Mouse (Mus musculus) hindbrain, embryonic 14.5 days (tissue): Measurements from ENCODE around the gene Smg1. TPM values are rescaled to one million over a fixed set of nuclear protein-coding genes. Genes with fewer than 3 reads are reported as not detected.
A peak's percentile ranks its signal among the peaks of the same experiment; 100 is the strongest.

Experiments
- ATAC-seq: fragments of 200-750 bp; cut with Nextera tagmentation; 2 replicates; pipeline ENCODE4 v1.8.0; 2017; ENCODE audit warnings: moderate number of reproducible peaks, mild to moderate bottlenecking, moderate TSS enrichment, moderate library complexity; ENCODE audit not compliant: low FRiP score
- DNase-seq: peaks from one replicate; pipeline ENCODE4 v3.0.0-alpha.2; 2015; ENCODE audit warnings: low spot score
- H3K27ac ChIP-seq: fragments of 300-500 bp; sonication (generic); 2 replicates; pipeline ENCODE4 v1.5.1; 2014; ENCODE audit warnings: mild to moderate bottlenecking, moderate library complexity
- H3K27me3 ChIP-seq: fragments of 300-500 bp; sonication (generic); 2 replicates; pipeline ENCODE4 v1.6.1; 2014; ENCODE audit warnings: mild to moderate bottlenecking, low read length, mixed read lengths; ENCODE audit not compliant: control insufficient read depth, insufficient read depth
- H3K36me3 ChIP-seq: fragments of 300-500 bp; sonication (generic); replicated peaks from 2 replicates; pipeline ENCODE4 v1.6.1; 2014; ENCODE audit not compliant: control insufficient read depth, insufficient read depth
- H3K4me1 ChIP-seq: fragments of 300-500 bp; sonication (generic); replicated peaks from 2 replicates; pipeline ENCODE4 v1.6.1; 2014; ENCODE audit warnings: antibody characterized with exemption, low read length, mixed read lengths; ENCODE audit not compliant: control insufficient read depth, insufficient read depth
- H3K4me2 ChIP-seq: fragments of 300-500 bp; sonication (generic); replicated peaks from 2 replicates; pipeline ENCODE4 v1.6.1; 2014; ENCODE audit warnings: mild to moderate bottlenecking, moderate library complexity
- H3K4me3 ChIP-seq: fragments of 300-500 bp; sonication (generic); replicated peaks from 2 replicates; pipeline ENCODE4 v1.5.1; 2014; ENCODE audit warnings: mild to moderate bottlenecking, low read length
- H3K9ac ChIP-seq: fragments of 300-500 bp; sonication (generic); 2 replicates; pipeline ENCODE4 v1.6.1; 2014
- H3K9me3 ChIP-seq: fragments of 300-500 bp; sonication (generic); 2 replicates; pipeline ENCODE4 v1.6.1; 2016; ENCODE audit warnings: low read length; ENCODE audit not compliant: control insufficient read depth
- WGBS: fragments of 180-500 bp; shearing (Covaris S2); extraction: QIAGEN DNeasy Blood & Tissue Kit; methylation state at CpG from one replicate; pipeline ENCODE4 v1.1.7; 2014; 5-methylcytosine and 5-hydroxymethylcytosine counted together
- polyA plus RNA-seq: library from polyadenylated mRNA; unstranded; fragments of >200 nt; fragmentation: Nextera tagmentation; extraction: Ambion mirVana; gene quantifications from 2 replicates; pipeline ENCODE4 v1.2.1, GENCODE M21; 2014

Gene Smg1
- polyA plus RNA-seq, 1 experiment from 2014 or later = 28.6 TPM

DNA sequence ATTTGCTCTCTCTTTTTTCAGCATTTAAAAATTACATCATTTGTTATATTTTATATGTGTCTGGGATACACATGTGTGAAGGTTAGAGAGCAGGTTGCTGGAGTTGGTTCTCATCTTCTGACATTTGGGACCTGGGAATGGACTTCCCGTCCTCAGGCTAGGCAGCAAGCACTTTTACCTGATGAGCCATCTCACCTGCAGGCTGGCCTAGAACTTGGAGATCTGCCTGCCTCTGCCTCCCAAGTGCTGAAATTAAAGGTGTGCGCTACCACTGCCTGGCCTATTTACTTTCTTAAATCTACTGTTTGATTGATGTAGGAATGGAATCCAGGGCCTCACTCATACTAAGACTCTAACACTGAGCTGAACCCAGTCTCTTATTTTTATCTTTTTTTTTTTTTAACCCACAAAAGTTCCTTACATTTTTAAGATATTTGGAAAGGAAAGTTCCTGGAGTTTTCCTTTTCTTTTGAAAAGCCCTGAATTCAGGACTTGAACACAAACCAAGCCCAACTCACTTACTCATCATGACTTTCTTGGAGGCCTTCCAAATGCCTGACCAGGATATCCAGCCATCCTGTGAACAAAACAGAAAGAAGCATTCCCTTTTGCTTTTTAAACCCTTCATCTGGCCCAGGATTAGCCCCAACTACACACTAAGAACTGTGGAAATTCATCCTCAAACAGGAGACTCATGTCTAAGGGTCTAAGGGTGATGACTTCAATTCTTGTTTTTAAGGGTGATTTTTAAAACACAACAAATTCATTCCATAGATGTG is 8.1 kb upstream of the Smg1 start:
- Histone ChIP-seq H3K4me2 (no peak overlapping the region), H3K27ac (no peak overlapping the region), H3K9ac (no peak overlapping the region), H3K4me3 (no peak overlapping the region), H3K36me3 (no peaks in the 10 kb centered on the region), H3K9me3 (no peaks in the 10 kb centered on the region), H3K4me1 (peaks cover 5% of the 10 kb centered on the region; the same call in 1 of the 2 replicates), H3K27me3 (no peaks in the 10 kb centered on the region)
- ATAC-seq = no peak
- DNase-seq = no peak
- WGBS = 96% methylated on average over 2 of the region's 2 CpGs

DNA sequence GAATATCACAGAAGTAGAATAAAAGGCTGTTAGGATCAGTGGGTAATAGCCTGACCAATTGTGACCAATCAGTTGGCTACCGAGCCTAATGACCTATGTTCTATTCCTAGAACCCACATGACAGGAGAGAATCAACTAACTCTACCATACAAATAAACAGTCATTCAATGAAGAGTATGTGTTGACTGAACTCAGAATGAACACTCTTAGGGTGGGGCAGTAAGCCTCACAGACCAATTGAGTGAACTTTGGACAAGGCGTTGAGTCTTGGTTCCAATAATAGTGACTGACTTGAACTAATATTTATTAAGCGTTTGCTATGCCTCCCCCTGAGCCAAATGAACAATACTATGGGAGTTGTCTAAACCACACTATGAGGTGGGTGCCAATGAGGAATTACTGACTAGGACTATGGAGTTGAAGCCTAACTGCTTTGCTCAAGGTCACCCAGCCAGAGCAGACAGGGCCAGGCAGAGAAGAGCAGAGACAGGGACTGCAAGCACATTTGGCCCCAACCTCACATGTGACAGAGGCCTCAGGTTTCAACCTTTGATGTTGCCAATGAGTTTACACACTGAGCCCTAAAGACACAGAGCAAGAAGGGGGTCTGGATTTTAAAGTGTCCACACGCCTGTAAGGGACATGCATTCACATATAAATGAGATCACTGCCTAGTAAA is 7.2 kb upstream of the Smg1 start:
- Histone ChIP-seq H3K9ac (no peak overlapping the region), H3K27ac (no peak overlapping the region), H3K4me3 (no peak overlapping the region), H3K4me1 (peaks cover 5% of the 10 kb centered on the region; the same call in 1 of the 2 replicates), H3K36me3 (no peaks in the 10 kb centered on the region), H3K27me3 (no peaks in the 10 kb centered on the region), H3K9me3 (no peaks in the 10 kb centered on the region), H3K4me2 (no peak overlapping the region)
- ATAC-seq = no peak
- no peak for DNase-seq
- 91% methylated on average over 4 of the region's 4 CpGs for WGBS

DNA sequence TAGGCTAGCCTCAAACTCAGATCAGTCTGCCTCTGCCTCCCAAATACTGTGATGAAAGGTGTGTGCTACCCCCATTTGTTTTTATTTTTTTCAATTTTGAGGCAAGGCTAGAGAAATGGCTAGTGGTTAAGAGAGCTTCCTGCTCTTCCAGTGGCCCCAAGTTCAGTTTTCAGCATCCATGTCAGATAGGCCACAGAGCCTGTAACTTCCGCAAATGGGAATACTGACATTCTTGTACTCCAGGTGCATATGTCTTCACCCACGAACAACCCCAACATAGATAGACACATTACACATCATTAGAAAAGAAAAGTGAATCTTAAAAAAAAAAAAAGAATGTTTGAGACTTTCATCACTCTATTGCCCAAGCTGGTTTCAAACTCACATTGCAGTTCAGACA is 6.1 kb upstream of the Smg1 start:
- WGBS = 94% methylated on average over 2 of the region's 2 CpGs
- Histone ChIP-seq H3K9me3 (no peaks in the 10 kb centered on the region), H3K27me3 (no peaks in the 10 kb centered on the region), H3K4me3 (no peak overlapping the region), H3K9ac (no peak overlapping the region), H3K36me3 (no peaks in the 10 kb centered on the region), H3K4me1 (peaks cover 3% of the 10 kb centered on the region; the same call in 1 of the 2 replicates), H3K27ac (no peak overlapping the region), H3K4me2 (no peak overlapping the region)
- ATAC-seq (no peak), DNase-seq (no peak)

- WGBS = 88% methylated on average over 8 of the region's 8 CpGs
- no peak overlapping the region for H3K9ac ChIP-seq
Measured at GRCm38 (mm10) chr7:118248069-118248468, 4.6 kb upstream of the Smg1 start.

GRCm38 (mm10) chr7:118245260-118245659 is 1.8 kb upstream of the Smg1 start:
- Histone ChIP-seq H3K36me3 (no peaks in the 10 kb centered on the region), H3K4me1 (peaks cover 18% of the 10 kb centered on the region), H3K9ac (no peak overlapping the region), H3K27ac (no peak overlapping the region), H3K4me3 (no peak overlapping the region), H3K4me2 (no peak overlapping the region), H3K27me3 (no peaks in the 10 kb centered on the region), H3K9me3 (no peaks in the 10 kb centered on the region)
- WGBS = 98% methylated on average over 3 of the region's 3 CpGs
- DNase-seq = no peak
- ATAC-seq = no peak

More at GRCm38 (mm10) chr7:118248069-118248468, 4.6 kb upstream of the Smg1 start:
- Histone ChIP-seq H3K27me3 (no peaks in the 10 kb centered on the region), H3K36me3 (no peaks in the 10 kb centered on the region), H3K27ac (no peak overlapping the region), H3K4me2 (no peak overlapping the region), H3K4me3 (no peak overlapping the region), H3K4me1 (no peaks in the 10 kb centered on the region), H3K9me3 (no peaks in the 10 kb centered on the region)
- no peak for ATAC-seq
- no peak for DNase-seq

GRCm38 (mm10) chr7:118242911-118243412 is 508 bp downstream of the Smg1 start:
- DNase-seq (peak; percentile 35), ATAC-seq (peak; percentile 46)
- H3K27me3 ChIP-seq = no peaks in the 10 kb centered on the region
- H3K9me3 ChIP-seq = no peaks in the 10 kb centered on the region
- 1% methylated on average over 49 of the region's 50 CpGs for WGBS
- peak overlapping the region; percentile 98 for H3K4me3 ChIP-seq
- peaks cover 18% of the 10 kb centered on the region for H3K4me1 ChIP-seq
- H3K36me3 ChIP-seq = no peaks in the 10 kb centered on the region
- peak overlapping the region; percentile 91 for H3K4me2 ChIP-seq
- peak overlapping the region; percentile 92 for H3K27ac ChIP-seq
- peak overlapping the region; percentile 96 for H3K9ac ChIP-seq

GRCm38 (mm10) chr7:118242309-118242708 is 1.2 kb downstream of the Smg1 start:
- Histone ChIP-seq H3K4me1 (peaks cover 18% of the 10 kb centered on the region), H3K4me2 (peak overlapping the region; percentile 91), H3K4me3 (peak overlapping the region; percentile 98), H3K27ac (0 out of 2 replicates have a peak overlapping the region, but pooled peaks have one; percentile 92), H3K9ac (peak overlapping the region; percentile 96), H3K9me3 (no peaks in the 10 kb centered on the region), H3K36me3 (no peaks in the 10 kb centered on the region), H3K27me3 (no peaks in the 10 kb centered on the region)
- DNase-seq (no peak), ATAC-seq (no peak)
- WGBS = 26% methylated on average over 6 of the region's 6 CpGs

DNA sequence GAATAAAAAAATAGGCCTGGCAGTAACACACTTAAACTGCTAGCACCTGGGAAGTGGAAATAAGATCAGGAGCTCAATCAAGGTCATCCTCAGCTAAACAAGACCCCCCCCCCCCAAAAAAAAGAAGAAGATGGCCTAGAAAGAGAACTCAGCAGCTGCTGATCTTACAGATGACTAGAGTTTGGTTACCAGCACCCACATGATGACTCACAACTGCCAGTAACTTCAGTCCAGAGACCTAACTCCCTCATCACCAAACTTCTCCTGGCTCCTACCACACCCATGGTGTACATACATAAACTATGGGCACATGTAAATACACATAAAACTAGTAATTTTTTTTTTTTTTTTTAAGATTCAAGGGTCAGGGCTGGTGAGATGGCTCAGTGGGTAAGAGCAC is 3.1 kb downstream of the Smg1 start:
- DNase-seq = no peak
- no peaks in the 10 kb centered on the region for H3K36me3 ChIP-seq
- no peaks in the 10 kb centered on the region for H3K9me3 ChIP-seq
- no peak overlapping the region for H3K27ac ChIP-seq
- ATAC-seq = no peak
- H3K9ac ChIP-seq = no peak overlapping the region
- peaks cover 18% of the 10 kb centered on the region for H3K4me1 ChIP-seq
- H3K27me3 ChIP-seq = no peaks in the 10 kb centered on the region
- no peak overlapping the region for H3K4me2 ChIP-seq
- no peak overlapping the region for H3K4me3 ChIP-seq

- Histone ChIP-seq H3K27ac (no peak overlapping the region), H3K9me3 (no peaks in the 10 kb centered on the region), H3K27me3 (no peaks in the 10 kb centered on the region), H3K4me1 (peaks cover 18% of the 10 kb centered on the region), H3K4me2 (no peak overlapping the region), H3K36me3 (no peaks in the 10 kb centered on the region), H3K4me3 (no peak overlapping the region), H3K9ac (no peak overlapping the region)
- no peak for ATAC-seq
- DNase-seq = no peak
- 93% methylated on average over 5 of the region's 5 CpGs for WGBS
Measured at GRCm38 (mm10) chr7:118239996-118240395, 3.5 kb downstream of the Smg1 start.
